Mouse (Mus musculus): Measurements from ENCODE around the gene P2ry2. TPM values are rescaled to one million over a fixed set of nuclear protein-coding genes. Genes with fewer than 3 reads are reported as not detected.

The P2ry2 gene
- polyA plus RNA-seq, 1 experiment from 2014 or later: 0.13 TPM

- no peak overlapping the region for H3K27ac ChIP-seq
- 61% methylated on average over 8 of the region's 8 CpGs for WGBS
- H3K27me3 ChIP-seq (replicated peaks): no peaks in the 10 kb centered on the region
- ATAC-seq (replicated peaks): no peak
- H3K9me3 ChIP-seq: no peaks in the 10 kb centered on the region
- no peak overlapping the region for H3K4me2 ChIP-seq
- H3K9ac ChIP-seq: no peak overlapping the region
- no peak overlapping the region for H3K4me3 ChIP-seq
- no peaks in the 10 kb centered on the region for H3K36me3 ChIP-seq (replicated peaks)
- no peaks in the 10 kb centered on the region for H3K4me1 ChIP-seq
These were observed 31.3 kb upstream of the P2ry2 start for GRCm38 (mm10) chr7:101043846-101044541.

DNA sequence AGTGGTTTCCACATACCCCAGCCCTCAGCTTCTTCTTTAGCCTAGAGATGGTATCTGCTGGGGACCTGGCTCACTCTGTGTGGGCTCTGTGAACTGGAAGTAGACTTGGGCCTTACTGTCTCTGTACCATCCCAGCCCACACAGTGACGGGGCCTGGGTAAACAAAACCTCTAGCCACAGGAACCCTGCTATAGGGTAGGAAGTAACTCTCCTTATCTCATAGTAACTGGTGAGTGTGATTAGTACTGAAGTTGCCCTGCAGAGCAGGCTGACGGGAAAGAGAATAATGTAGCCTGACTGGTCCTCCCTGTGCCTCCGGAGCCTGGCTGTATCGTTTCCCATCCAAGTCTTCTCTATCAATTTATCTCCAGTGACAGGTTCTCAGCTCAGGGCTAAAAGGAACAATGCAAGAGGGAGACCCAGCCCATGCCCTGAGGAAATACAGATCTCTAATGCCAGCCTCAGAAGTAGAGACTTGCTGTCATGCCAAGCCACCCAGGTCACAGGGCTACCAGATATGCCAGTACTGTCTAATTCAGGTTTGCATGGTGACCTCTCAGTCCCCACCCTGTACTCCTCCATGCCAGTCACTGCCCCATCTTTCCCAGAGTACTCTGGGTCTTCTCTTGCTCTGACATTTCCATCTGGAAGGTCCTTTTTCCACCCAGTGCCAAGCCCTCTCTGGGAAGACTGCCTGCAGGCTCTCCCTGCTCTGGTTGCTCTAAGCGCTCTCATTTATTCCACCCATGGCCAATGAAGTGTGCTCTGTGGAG lies 29.5 kb upstream of the P2ry2 start:
- no peak for ATAC-seq (replicated peaks)
- Histone ChIP-seq H3K9ac (no peak overlapping the region), H3K27me3 (replicated peaks) (no peaks in the 10 kb centered on the region), H3K9me3 (no peaks in the 10 kb centered on the region), H3K36me3 (replicated peaks) (no peaks in the 10 kb centered on the region), H3K27ac (no peak overlapping the region), H3K4me2 (no peak overlapping the region), H3K4me1 (no peaks in the 10 kb centered on the region), H3K4me3 (no peak overlapping the region)
- WGBS: 64% methylated on average over 5 of the region's 5 CpGs

DNA sequence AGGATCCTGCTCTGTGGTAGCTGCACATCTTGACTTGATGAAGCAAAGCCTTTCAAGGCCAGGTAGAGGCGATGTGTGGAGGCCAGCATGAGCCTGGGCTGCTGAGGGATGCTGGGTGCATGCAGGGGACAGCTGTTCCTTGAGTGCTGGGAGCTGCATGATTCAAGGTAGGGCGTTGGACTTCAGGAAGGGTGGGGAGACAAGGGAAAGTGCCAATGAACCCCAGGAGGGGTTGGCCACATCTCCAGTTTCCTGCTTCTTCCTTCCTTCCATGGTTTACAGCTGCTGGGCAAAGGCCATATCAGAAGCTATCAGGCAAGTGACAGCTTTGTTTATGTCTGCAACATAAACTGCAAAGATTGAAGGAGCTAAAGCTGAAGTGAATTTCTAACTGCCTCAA lies 28.9 kb upstream of the P2ry2 start:
- H3K36me3 ChIP-seq (replicated peaks): no peaks in the 10 kb centered on the region

GRCm38 (mm10) chr7:101033371-101033770 lies 20.7 kb upstream of the P2ry2 start:
- no peak for ATAC-seq (replicated peaks)
- 88% methylated on average over 2 of the region's 2 CpGs for WGBS
- Histone ChIP-seq H3K9me3 (no peaks in the 10 kb centered on the region), H3K36me3 (replicated peaks) (no peaks in the 10 kb centered on the region), H3K27me3 (replicated peaks) (no peaks in the 10 kb centered on the region), H3K9ac (no peak overlapping the region), H3K27ac (no peak overlapping the region), H3K4me3 (no peak overlapping the region), H3K4me2 (no peak overlapping the region), H3K4me1 (no peaks in the 10 kb centered on the region)

More for the DNA sequence above, 28.9 kb upstream of the P2ry2 start:
- H3K4me1 ChIP-seq: no peaks in the 10 kb centered on the region
- no peak overlapping the region for H3K4me2 ChIP-seq
- H3K9me3 ChIP-seq: no peaks in the 10 kb centered on the region
- WGBS: 74% methylated on average over 2 of the region's 2 CpGs
- H3K4me3 ChIP-seq: no peak overlapping the region
- no peaks in the 10 kb centered on the region for H3K27me3 ChIP-seq (replicated peaks)
- no peak for ATAC-seq (replicated peaks)
- H3K9ac ChIP-seq: no peak overlapping the region
- no peak overlapping the region for H3K27ac ChIP-seq

DNA sequence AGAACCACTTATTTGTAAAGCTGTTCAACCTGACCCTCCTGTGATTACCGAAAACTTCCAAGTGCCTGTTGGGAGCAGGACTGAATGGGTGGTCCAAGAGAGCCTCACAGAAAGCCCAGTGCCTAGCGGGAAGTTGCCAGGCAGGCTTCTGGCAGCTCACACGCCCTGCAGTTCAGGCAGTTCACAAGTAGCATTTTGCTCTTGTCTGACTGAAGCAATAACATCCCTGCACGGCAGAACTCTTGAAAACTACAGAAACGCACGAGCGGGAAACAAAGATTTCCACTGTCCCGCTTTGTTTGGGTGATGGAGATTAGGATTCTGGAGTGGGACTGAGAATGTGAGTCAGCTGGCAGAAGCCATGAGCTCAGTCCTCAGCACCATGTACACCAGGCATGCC lies 18.6 kb upstream of the P2ry2 start:
- no peak overlapping the region for H3K4me2 ChIP-seq
- H3K27me3 ChIP-seq (replicated peaks): no peaks in the 10 kb centered on the region
- H3K4me3 ChIP-seq: no peak overlapping the region
- no peak overlapping the region for H3K27ac ChIP-seq
- WGBS: 44% methylated on average over 8 of the region's 8 CpGs
- H3K36me3 ChIP-seq (replicated peaks): no peaks in the 10 kb centered on the region
- H3K4me1 ChIP-seq: no peaks in the 10 kb centered on the region
- H3K9me3 ChIP-seq: no peaks in the 10 kb centered on the region
- ATAC-seq (replicated peaks): no peak
- no peak overlapping the region for H3K9ac ChIP-seq

GRCm38 (mm10) chr7:101030756-101031155 lies 18.1 kb upstream of the P2ry2 start:
- no peak for ATAC-seq (replicated peaks)
- Histone ChIP-seq H3K9me3 (no peaks in the 10 kb centered on the region), H3K27me3 (replicated peaks) (no peaks in the 10 kb centered on the region)

DNA sequence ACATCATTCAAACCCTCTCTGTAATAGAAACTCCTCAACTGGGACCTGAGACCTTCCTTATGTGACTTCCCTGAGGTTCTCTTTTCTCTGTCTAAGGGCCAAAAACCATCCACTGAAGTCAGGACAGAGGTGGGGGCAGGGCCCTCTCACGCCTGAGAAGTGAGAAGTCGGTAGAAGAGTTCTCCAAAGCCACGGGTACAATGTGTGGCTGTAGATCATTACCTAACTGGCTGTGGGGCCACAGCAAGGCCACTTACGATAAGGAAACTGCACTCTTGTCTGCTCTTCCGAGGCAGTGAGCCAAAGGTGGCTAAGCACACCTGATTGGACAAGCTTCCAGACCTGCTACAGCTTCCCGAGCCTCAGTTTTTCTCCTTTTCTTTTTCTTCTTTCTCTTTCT lies 16.8 kb upstream of the P2ry2 start:
- Histone ChIP-seq H3K27me3 (replicated peaks) (no peaks in the 10 kb centered on the region), H3K4me2 (no peak overlapping the region), H3K4me1 (no peaks in the 10 kb centered on the region), H3K36me3 (replicated peaks) (no peaks in the 10 kb centered on the region), H3K9ac (no peak overlapping the region), H3K4me3 (no peak overlapping the region), H3K9me3 (no peaks in the 10 kb centered on the region), H3K27ac (no peak overlapping the region)
- no peak for ATAC-seq (replicated peaks)
- WGBS: 82% methylated on average over 6 of the region's 6 CpGs

More at GRCm38 (mm10) chr7:101030756-101031155, 18.1 kb upstream of the P2ry2 start:
- H3K4me3 ChIP-seq: no peak overlapping the region
- no peak overlapping the region for H3K4me2 ChIP-seq
- H3K4me1 ChIP-seq: no peaks in the 10 kb centered on the region
- H3K36me3 ChIP-seq (replicated peaks): no peaks in the 10 kb centered on the region
- H3K9ac ChIP-seq: no peak overlapping the region
- H3K27ac ChIP-seq: no peak overlapping the region

DNA sequence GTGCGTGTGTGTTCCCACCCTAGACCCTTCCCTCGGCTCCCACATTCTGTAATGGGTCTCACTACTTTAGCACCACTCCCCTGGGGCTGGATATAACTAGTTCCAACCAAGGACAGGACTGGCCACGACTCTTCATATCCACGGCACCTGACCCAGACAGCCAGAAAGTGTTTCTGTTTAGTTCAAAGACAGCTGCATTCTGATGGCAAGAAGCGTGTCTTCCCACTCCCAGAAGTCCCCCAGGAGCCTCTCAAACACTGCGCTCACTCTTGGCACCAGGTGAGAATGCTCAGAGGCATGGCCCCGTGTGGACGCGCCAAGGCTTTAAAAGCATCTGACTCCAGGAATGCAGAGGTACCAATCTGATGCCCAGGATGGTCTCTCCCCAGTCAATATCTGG lies 16.3 kb upstream of the P2ry2 start:
- no peaks in the 10 kb centered on the region for H3K4me1 ChIP-seq
- no peak overlapping the region for H3K9ac ChIP-seq
- no peak overlapping the region for H3K4me2 ChIP-seq
- H3K27me3 ChIP-seq (replicated peaks): no peaks in the 10 kb centered on the region
- no peaks in the 10 kb centered on the region for H3K36me3 ChIP-seq (replicated peaks)
- no peak for ATAC-seq (replicated peaks)
- WGBS: 89% methylated on average over 9 of the region's 9 CpGs
- H3K9me3 ChIP-seq: no peaks in the 10 kb centered on the region
- no peak overlapping the region for H3K27ac ChIP-seq
- no peak overlapping the region for H3K4me3 ChIP-seq

- Histone ChIP-seq H3K4me2 (no peak overlapping the region), H3K4me1 (no peaks in the 10 kb centered on the region), H3K27me3 (replicated peaks) (no peaks in the 10 kb centered on the region), H3K9ac (no peak overlapping the region), H3K27ac (no peak overlapping the region), H3K9me3 (no peaks in the 10 kb centered on the region), H3K4me3 (no peak overlapping the region), H3K36me3 (replicated peaks) (no peaks in the 10 kb centered on the region)
- whole genome bisulfite sequencing: 89% methylated on average over 5 of the region's 5 CpGs
- no peak for ATAC-seq (replicated peaks)
These were observed 15.7 kb upstream of the P2ry2 start for GRCm38 (mm10) chr7:101028444-101028757.

DNA sequence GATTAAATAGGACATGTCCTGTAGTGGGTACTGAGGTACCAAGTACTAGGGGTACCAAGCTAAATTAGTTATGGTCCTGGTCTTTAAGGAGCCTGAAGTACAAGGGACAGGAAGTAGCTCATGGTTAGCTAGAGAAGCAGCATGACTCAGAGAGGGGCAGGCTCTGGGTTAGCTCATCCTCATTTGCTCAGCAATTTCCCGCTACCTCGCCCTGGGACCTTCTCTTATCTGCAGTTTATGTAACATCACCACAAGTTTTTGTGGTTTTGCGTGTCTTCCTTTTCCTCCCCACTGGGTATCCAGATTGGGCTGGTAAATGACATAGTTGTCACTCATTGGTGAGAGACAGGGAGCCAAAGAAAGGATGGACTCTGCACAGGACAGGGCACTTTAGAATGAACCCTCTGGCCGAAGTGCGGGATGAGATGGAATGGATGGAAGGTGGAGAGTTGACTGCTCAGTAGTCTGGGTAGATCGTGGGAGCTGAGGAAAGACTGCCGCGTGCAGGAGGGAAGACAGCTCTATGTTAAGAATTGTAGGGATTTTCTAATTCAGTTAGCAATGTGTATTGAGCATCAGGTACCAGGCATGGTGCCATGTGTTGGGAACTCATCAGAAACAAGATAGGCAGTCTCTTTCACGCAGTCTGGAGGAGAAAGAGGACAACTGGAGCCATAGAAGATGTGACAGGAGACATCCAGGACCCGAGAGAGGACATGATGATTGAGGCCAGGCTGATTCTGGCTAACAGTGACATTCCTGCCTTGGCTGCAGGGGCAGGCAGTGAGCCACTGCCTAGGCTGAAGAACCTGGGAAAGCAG lies 15.2 kb upstream of the P2ry2 start:
- H3K27ac ChIP-seq: no peak overlapping the region
- no peak overlapping the region for H3K4me2 ChIP-seq
- H3K9ac ChIP-seq: no peak overlapping the region
- H3K4me3 ChIP-seq: no peak overlapping the region
- no peaks in the 10 kb centered on the region for H3K4me1 ChIP-seq
- H3K27me3 ChIP-seq (replicated peaks): no peaks in the 10 kb centered on the region
- H3K36me3 ChIP-seq (replicated peaks): no peaks in the 10 kb centered on the region
- 86% methylated on average over 10 of the region's 10 CpGs for WGBS
- no peaks in the 10 kb centered on the region for H3K9me3 ChIP-seq
- ATAC-seq (replicated peaks): no peak

DNA sequence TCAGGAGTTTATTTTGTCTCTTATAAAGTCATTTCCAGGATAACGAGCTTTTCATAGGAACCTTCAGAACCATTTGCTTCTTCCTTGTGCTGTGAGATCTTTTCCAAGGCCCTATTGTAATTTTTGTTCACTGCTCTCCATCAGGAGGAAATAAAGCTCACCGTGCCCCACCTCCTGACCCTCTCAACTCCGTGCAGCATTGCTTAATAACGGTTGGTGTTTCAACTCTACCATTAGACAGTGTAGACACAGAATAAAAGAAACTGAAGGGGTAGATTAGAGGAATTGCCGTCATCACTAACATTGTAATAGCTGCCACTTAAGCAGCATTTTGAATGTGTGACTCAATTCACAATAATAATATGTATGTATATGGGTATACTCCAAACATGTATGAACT lies 14.2 kb upstream of the P2ry2 start:
- no peaks in the 10 kb centered on the region for H3K36me3 ChIP-seq (replicated peaks)
- no peaks in the 10 kb centered on the region for H3K4me1 ChIP-seq
- no peak for ATAC-seq (replicated peaks)
- WGBS: 68% methylated on average over 5 of the region's 5 CpGs
- H3K9ac ChIP-seq: no peak overlapping the region
- no peak overlapping the region for H3K4me2 ChIP-seq
- H3K9me3 ChIP-seq: no peaks in the 10 kb centered on the region
- H3K27me3 ChIP-seq (replicated peaks): no peaks in the 10 kb centered on the region
- no peak overlapping the region for H3K4me3 ChIP-seq
- H3K27ac ChIP-seq: no peak overlapping the region

GRCm38 (mm10) chr7:101017492-101017891 lies 4.8 kb upstream of the P2ry2 start:
- H3K36me3 ChIP-seq (replicated peaks): no peaks in the 10 kb centered on the region
- no peaks in the 10 kb centered on the region for H3K4me1 ChIP-seq
- no peak overlapping the region for H3K9ac ChIP-seq
- ATAC-seq (replicated peaks): no peak
- H3K4me3 ChIP-seq: no peak overlapping the region
- no peak overlapping the region for H3K4me2 ChIP-seq
- WGBS: 64% methylated on average over 6 of the region's 6 CpGs
- no peak overlapping the region for H3K27ac ChIP-seq
- H3K9me3 ChIP-seq: no peaks in the 10 kb centered on the region
- H3K27me3 ChIP-seq (replicated peaks): peaks cover 10% of the 10 kb centered on the region

Measured in midbrain, embryonic 15.5 days (tissue).